Mouse (Mus musculus): ENCODE results near the gene Lrrc17. TPM values are rescaled to one million over a fixed set of nuclear protein-coding genes. Genes with fewer than 3 reads are reported as not detected.

Gene Lrrc17
- polyA plus RNA-seq, 1 experiment from 2014 or later: 5.9 TPM

- Histone ChIP-seq H3K27ac (ENCODE audit: low read depth, low read length) (no peak overlapping the region), H3K9me3 (ENCODE audit: control insufficient read depth, low read length) (no peaks in the 10 kb centered on the region), H3K4me1 (replicated peaks; ENCODE audit: control insufficient read depth, insufficient read depth, low read length) (no peaks in the 10 kb centered on the region), H3K4me3 (ENCODE audit: low read depth, low read length) (no peak overlapping the region), H3K9ac (ENCODE audit: low read depth, low read length) (no peak overlapping the region), H3K36me3 (ENCODE audit: control insufficient read depth, insufficient read depth, low read length) (no peaks in the 10 kb centered on the region), H3K4me2 (no peak overlapping the region), H3K27me3 (replicated peaks; ENCODE audit: control insufficient read depth, insufficient read depth, low read length) (no peaks in the 10 kb centered on the region)
- WGBS: 82% methylated on average over 13 of the region's 13 CpGs
- ATAC-seq (replicated peaks; ENCODE audit: low FRiP score) (no peak), DNase-seq (ENCODE audit: low spot score) (no peak)
Measured at GRCm38 (mm10) chr5:21502936-21503610, 40.3 kb upstream of the Lrrc17 start.

GRCm38 (mm10) chr5:21505159-21505558 lies 38.2 kb upstream of the Lrrc17 start:
- H3K36me3 ChIP-seq (ENCODE audit: control insufficient read depth, insufficient read depth, low read length): no peaks in the 10 kb centered on the region
- ATAC-seq (replicated peaks; ENCODE audit: low FRiP score) (no peak), DNase-seq (ENCODE audit: low spot score) (no peak)
- H3K4me3 ChIP-seq (ENCODE audit: low read depth, low read length): no peak overlapping the region
- H3K27me3 ChIP-seq (replicated peaks; ENCODE audit: control insufficient read depth, insufficient read depth, low read length): no peaks in the 10 kb centered on the region
- no peak overlapping the region for H3K9ac ChIP-seq (ENCODE audit: low read depth, low read length)
- no peak overlapping the region for H3K27ac ChIP-seq (ENCODE audit: low read depth, low read length)
- no peaks in the 10 kb centered on the region for H3K9me3 ChIP-seq (ENCODE audit: control insufficient read depth, low read length)
- 81% methylated on average over 8 of the region's 8 CpGs for WGBS
- no peak overlapping the region for H3K4me2 ChIP-seq
- H3K4me1 ChIP-seq (replicated peaks; ENCODE audit: control insufficient read depth, insufficient read depth, low read length): no peaks in the 10 kb centered on the region

- H3K4me3 ChIP-seq (ENCODE audit: low read depth, low read length): no peak overlapping the region
- no peaks in the 10 kb centered on the region for H3K9me3 ChIP-seq (ENCODE audit: control insufficient read depth, low read length)
- no peak overlapping the region for H3K4me2 ChIP-seq
- H3K36me3 ChIP-seq (ENCODE audit: control insufficient read depth, insufficient read depth, low read length): no peaks in the 10 kb centered on the region
- 90% methylated on average over 1 of the region's 1 CpGs for WGBS
- ATAC-seq (replicated peaks; ENCODE audit: low FRiP score) (no peak), DNase-seq (ENCODE audit: low spot score) (no peak)
- no peak overlapping the region for H3K27ac ChIP-seq (ENCODE audit: low read depth, low read length)
- no peaks in the 10 kb centered on the region for H3K4me1 ChIP-seq (replicated peaks; ENCODE audit: control insufficient read depth, insufficient read depth, low read length)
- H3K27me3 ChIP-seq (replicated peaks; ENCODE audit: control insufficient read depth, insufficient read depth, low read length): no peaks in the 10 kb centered on the region
- H3K9ac ChIP-seq (ENCODE audit: low read depth, low read length): no peak overlapping the region
Measured at GRCm38 (mm10) chr5:21506887-21507286, 36.5 kb upstream of the Lrrc17 start.

GRCm38 (mm10) chr5:21509801-21510200 lies 33.6 kb upstream of the Lrrc17 start:
- WGBS: 65% methylated on average over 4 of the region's 4 CpGs
- H3K36me3 ChIP-seq (ENCODE audit: control insufficient read depth, insufficient read depth, low read length): no peaks in the 10 kb centered on the region

GRCm38 (mm10) chr5:21513363-21513762 lies 30.0 kb upstream of the Lrrc17 start:
- H3K4me1 ChIP-seq (replicated peaks; ENCODE audit: control insufficient read depth, insufficient read depth, low read length): no peaks in the 10 kb centered on the region
- ATAC-seq (replicated peaks; ENCODE audit: low FRiP score): no peak
- H3K27me3 ChIP-seq (replicated peaks; ENCODE audit: control insufficient read depth, insufficient read depth, low read length): no peaks in the 10 kb centered on the region
- H3K27ac ChIP-seq (ENCODE audit: low read depth, low read length): no peak overlapping the region
- no peak overlapping the region for H3K9ac ChIP-seq (ENCODE audit: low read depth, low read length)
- no peak for DNase-seq (ENCODE audit: low spot score)
- H3K4me2 ChIP-seq: no peak overlapping the region
- no peak overlapping the region for H3K4me3 ChIP-seq (ENCODE audit: low read depth, low read length)
- no peaks in the 10 kb centered on the region for H3K9me3 ChIP-seq (ENCODE audit: control insufficient read depth, low read length)
- no peaks in the 10 kb centered on the region for H3K36me3 ChIP-seq (ENCODE audit: control insufficient read depth, insufficient read depth, low read length)
- 76% methylated on average over 10 of the region's 10 CpGs for WGBS

More at GRCm38 (mm10) chr5:21509801-21510200, 33.6 kb upstream of the Lrrc17 start:
- Histone ChIP-seq H3K4me3 (ENCODE audit: low read depth, low read length) (no peak overlapping the region), H3K4me1 (replicated peaks; ENCODE audit: control insufficient read depth, insufficient read depth, low read length) (no peaks in the 10 kb centered on the region), H3K27me3 (replicated peaks; ENCODE audit: control insufficient read depth, insufficient read depth, low read length) (no peaks in the 10 kb centered on the region), H3K9ac (ENCODE audit: low read depth, low read length) (no peak overlapping the region), H3K9me3 (ENCODE audit: control insufficient read depth, low read length) (no peaks in the 10 kb centered on the region), H3K27ac (ENCODE audit: low read depth, low read length) (no peak overlapping the region), H3K4me2 (no peak overlapping the region)
- no peak for DNase-seq (ENCODE audit: low spot score)
- no peak for ATAC-seq (replicated peaks; ENCODE audit: low FRiP score)

- Histone ChIP-seq H3K27ac (ENCODE audit: low read depth, low read length) (no peak overlapping the region), H3K4me3 (ENCODE audit: low read depth, low read length) (no peak overlapping the region), H3K9ac (ENCODE audit: low read depth, low read length) (no peak overlapping the region), H3K4me2 (no peak overlapping the region), H3K27me3 (replicated peaks; ENCODE audit: control insufficient read depth, insufficient read depth, low read length) (no peaks in the 10 kb centered on the region), H3K9me3 (ENCODE audit: control insufficient read depth, low read length) (no peaks in the 10 kb centered on the region), H3K4me1 (replicated peaks; ENCODE audit: control insufficient read depth, insufficient read depth, low read length) (no peaks in the 10 kb centered on the region), H3K36me3 (ENCODE audit: control insufficient read depth, insufficient read depth, low read length) (no peaks in the 10 kb centered on the region)
- DNase-seq (ENCODE audit: low spot score) (no peak), ATAC-seq (replicated peaks; ENCODE audit: low FRiP score) (no peak)
- 82% methylated on average over 2 of the region's 2 CpGs for WGBS
Measured at GRCm38 (mm10) chr5:21517562-21517961, 25.8 kb upstream of the Lrrc17 start.

GRCm38 (mm10) chr5:21518207-21518606 lies 25.2 kb upstream of the Lrrc17 start:
- H3K36me3 ChIP-seq (ENCODE audit: control insufficient read depth, insufficient read depth, low read length): no peaks in the 10 kb centered on the region
- ATAC-seq (replicated peaks; ENCODE audit: low FRiP score) (no peak), DNase-seq (ENCODE audit: low spot score) (no peak)
- no peak overlapping the region for H3K4me3 ChIP-seq (ENCODE audit: low read depth, low read length)
- no peak overlapping the region for H3K27ac ChIP-seq (ENCODE audit: low read depth, low read length)
- H3K4me2 ChIP-seq: no peak overlapping the region
- H3K9me3 ChIP-seq (ENCODE audit: control insufficient read depth, low read length): no peaks in the 10 kb centered on the region
- no peaks in the 10 kb centered on the region for H3K27me3 ChIP-seq (replicated peaks; ENCODE audit: control insufficient read depth, insufficient read depth, low read length)
- no peak overlapping the region for H3K9ac ChIP-seq (ENCODE audit: low read depth, low read length)
- WGBS: 80% methylated on average over 4 of the region's 4 CpGs
- H3K4me1 ChIP-seq (replicated peaks; ENCODE audit: control insufficient read depth, insufficient read depth, low read length): no peaks in the 10 kb centered on the region

- no peaks in the 10 kb centered on the region for H3K36me3 ChIP-seq (ENCODE audit: control insufficient read depth, insufficient read depth, low read length)
- H3K4me1 ChIP-seq (replicated peaks; ENCODE audit: control insufficient read depth, insufficient read depth, low read length): no peaks in the 10 kb centered on the region
- H3K4me2 ChIP-seq: no peak overlapping the region
- no peaks in the 10 kb centered on the region for H3K27me3 ChIP-seq (replicated peaks; ENCODE audit: control insufficient read depth, insufficient read depth, low read length)
- ATAC-seq (replicated peaks; ENCODE audit: low FRiP score): no peak
- no peak overlapping the region for H3K4me3 ChIP-seq (ENCODE audit: low read depth, low read length)
- 88% methylated on average over 3 of the region's 3 CpGs for WGBS
- no peak overlapping the region for H3K9ac ChIP-seq (ENCODE audit: low read depth, low read length)
- no peak for DNase-seq (ENCODE audit: low spot score)
- H3K27ac ChIP-seq (ENCODE audit: low read depth, low read length): no peak overlapping the region
- no peaks in the 10 kb centered on the region for H3K9me3 ChIP-seq (ENCODE audit: control insufficient read depth, low read length)
Measured at GRCm38 (mm10) chr5:21519166-21519565, 24.2 kb upstream of the Lrrc17 start.

- no peak for ATAC-seq (replicated peaks; ENCODE audit: low FRiP score)
- H3K27ac ChIP-seq (ENCODE audit: low read depth, low read length): no peak overlapping the region
- no peaks in the 10 kb centered on the region for H3K36me3 ChIP-seq (ENCODE audit: control insufficient read depth, insufficient read depth, low read length)
Measured at GRCm38 (mm10) chr5:21526835-21527485, 16.4 kb upstream of the Lrrc17 start.

More at GRCm38 (mm10) chr5:21526835-21527485, 16.4 kb upstream of the Lrrc17 start:
- WGBS: 73% methylated on average over 11 of the region's 11 CpGs
- Histone ChIP-seq H3K4me3 (ENCODE audit: low read depth, low read length) (no peak overlapping the region), H3K9ac (ENCODE audit: low read depth, low read length) (no peak overlapping the region), H3K4me2 (no peak overlapping the region), H3K4me1 (replicated peaks; ENCODE audit: control insufficient read depth, insufficient read depth, low read length) (no peaks in the 10 kb centered on the region), H3K9me3 (ENCODE audit: control insufficient read depth, low read length) (no peaks in the 10 kb centered on the region), H3K27me3 (replicated peaks; ENCODE audit: control insufficient read depth, insufficient read depth, low read length) (no peaks in the 10 kb centered on the region)
- DNase-seq (ENCODE audit: low spot score): no peak

Measured in liver, embryonic 11.5 days (tissue).